Mouse (Mus musculus) MEL (cell line): ENCODE measurements around the gene Actl11. TPM values are rescaled to one million over a fixed set of nuclear protein-coding genes. Genes with fewer than 3 reads are reported as not detected.

Source experiments
- DNase-seq: peaks from one replicate; pipeline ENCODE4 v3.0.0; 2011; ENCODE audit warnings: low read depth, low spot score
- H3K27ac ChIP-seq: 2 replicates; pipeline ENCODE4 v1.5.1; 2012; ENCODE audit warnings: low read depth, mild to moderate bottlenecking, control low read depth, low read length, moderate library complexity; ENCODE audit not compliant: control insufficient read depth
- H3K27me3 ChIP-seq, 2 experiments: fragments of 150-350 bp in 1 of 2; sonication (generic) in 1 of 2; 2 replicates each; pipeline ENCODE4 v1.6.1; 2012; ENCODE audit warnings: low read length in 2 of 2, mild to moderate bottlenecking in 2 of 2, improper control_type of control experiment in 1 of 2, moderate library complexity in 1 of 2; ENCODE audit not compliant: insufficient read depth in 2 of 2, control insufficient read depth in 1 of 2
- H3K36me3 ChIP-seq, 2 experiments: 2 replicates each; pipeline ENCODE4 v1.6.1; 2012 to 2014; ENCODE audit warnings: low read length in 2 of 2, improper control_type of control experiment in 1 of 2, inconsistent platforms in 1 of 2, mild to moderate bottlenecking in 1 of 2; ENCODE audit not compliant: insufficient read depth in 2 of 2, control insufficient read depth in 1 of 2
- H3K4me1 ChIP-seq, 2 experiments: fragments of 150-350 bp in 1 of 2; sonication (generic) in 1 of 2; 2 replicates each; pipeline ENCODE4 v1.6.1; 2012; ENCODE audit warnings: low read length in 2 of 2, improper control_type of control experiment in 1 of 2, mild to moderate bottlenecking in 1 of 2; ENCODE audit not compliant: insufficient read depth in 2 of 2, control insufficient read depth in 1 of 2
- H3K4me3 ChIP-seq, 2 experiments: fragments of 150-350 bp in 1 of 2; sonication (generic) in 1 of 2; 2 replicates each; pipeline ENCODE4 v1.5.1; 2012; ENCODE audit warnings: low read depth in 2 of 2, low read length in 2 of 2, mild to moderate bottlenecking in 2 of 2, moderate library complexity in 2 of 2, control low read depth in 1 of 2, improper control_type of control experiment in 1 of 2; ENCODE audit not compliant: control insufficient read depth in 1 of 2, insufficient read depth in 1 of 2
- H3K79me2 ChIP-seq: 2 replicates; pipeline ENCODE4 v1.6.1; 2012; ENCODE audit warnings: mild to moderate bottlenecking, low read length, moderate library complexity; ENCODE audit not compliant: control insufficient read depth, poor library complexity, insufficient read depth
- H3K9ac ChIP-seq: 2 replicates; pipeline ENCODE4 v1.6.1; 2012; ENCODE audit warnings: low read depth, mild to moderate bottlenecking, control low read depth, low read length, moderate library complexity; ENCODE audit not compliant: control insufficient read depth, poor library complexity, severe bottlenecking
- H3K9me3 ChIP-seq: fragments of 150-350 bp; sonication (generic); replicated peaks from 2 replicates; pipeline ENCODE4 v1.6.1; 2012; ENCODE audit warnings: mild to moderate bottlenecking, low read length, improper control_type of control experiment, moderate library complexity; ENCODE audit not compliant: insufficient read depth
- CHD1 ChIP-seq: IDR thresholded peaks from 2 replicates; pipeline ENCODE4 v1.6.1; 2012; ENCODE audit warnings: low read depth, mild to moderate bottlenecking, inconsistent platforms, low read length, improper control_type of control experiment
- E2F4 ChIP-seq: IDR thresholded peaks from 2 replicates; pipeline ENCODE4 v1.6.1; 2011; ENCODE audit warnings: low read depth, low read length, improper control_type of control experiment, borderline replicate concordance
- EP300 ChIP-seq, 2 experiments: IDR thresholded peaks; 2 replicates each; pipeline ENCODE4 v1.6.1; 2011; ENCODE audit warnings: improper control_type of control experiment in 2 of 2, low read length in 2 of 2, low read depth in 1 of 2, mild to moderate bottlenecking in 1 of 2
- GABPA ChIP-seq: IDR thresholded peaks from 2 replicates; pipeline ENCODE4 v1.6.1; 2012; ENCODE audit warnings: low read depth, mild to moderate bottlenecking, inconsistent platforms, low read length, improper control_type of control experiment, moderate library complexity
- JUND ChIP-seq: IDR thresholded peaks from 2 replicates; pipeline ENCODE4 v1.6.1; 2011; ENCODE audit warnings: low read depth, mild to moderate bottlenecking, improper control_type of control experiment, low read length
- MAFK ChIP-seq: IDR thresholded peaks from 2 replicates; pipeline ENCODE4 v1.6.1; 2011; ENCODE audit warnings: low read depth, mild to moderate bottlenecking, low read length, improper control_type of control experiment, borderline replicate concordance
- MAX ChIP-seq: IDR thresholded peaks from 2 replicates; pipeline ENCODE4 v1.6.1; 2011; ENCODE audit warnings: low read length, improper control_type of control experiment
- MEF2A ChIP-seq: IDR thresholded peaks from 2 replicates; pipeline ENCODE4 v1.6.1; 2014; ENCODE audit warnings: low read depth, mild to moderate bottlenecking, inconsistent platforms, low read length, improper control_type of control experiment; ENCODE audit not compliant: poor library complexity, insufficient replicate concordance, severe bottlenecking; ENCODE audit errors: extremely low read depth
- MYB ChIP-seq: IDR thresholded peaks from 2 replicates; pipeline ENCODE4 v1.6.1; 2011; ENCODE audit warnings: mild to moderate bottlenecking, low read depth, low read length, improper control_type of control experiment
- MYC ChIP-seq: IDR thresholded peaks from 2 replicates; pipeline ENCODE4 v1.6.1; 2011; ENCODE audit warnings: low read depth, mild to moderate bottlenecking, low read length, improper control_type of control experiment, moderate library complexity
- NELFE ChIP-seq: IDR thresholded peaks from 2 replicates; pipeline ENCODE4 v1.6.1; 2011; ENCODE audit warnings: low read depth, low read length, improper control_type of control experiment
- NRF1 ChIP-seq: IDR thresholded peaks from 2 replicates; pipeline ENCODE4 v1.6.1; 2014; ENCODE audit warnings: low read depth, mild to moderate bottlenecking, inconsistent platforms, low read length, improper control_type of control experiment, moderate library complexity; ENCODE audit not compliant: poor library complexity, insufficient read depth, severe bottlenecking
- POLR2AphosphoS2 ChIP-seq: IDR thresholded peaks from 2 replicates; pipeline ENCODE4 v1.6.1; 2011; ENCODE audit warnings: low read length, improper control_type of control experiment
- POLR2AphosphoS5 ChIP-seq: IDR thresholded peaks from 2 replicates; pipeline ENCODE4 v1.6.1; 2012; ENCODE audit warnings: low read depth, borderline replicate concordance, mild to moderate bottlenecking, inconsistent platforms, low read length, moderate library complexity, mixed read lengths
- SMC3 ChIP-seq: IDR thresholded peaks from 2 replicates; pipeline ENCODE4 v1.6.1; 2011; ENCODE audit warnings: low read depth, low read length, improper control_type of control experiment
- TAL1 ChIP-seq: IDR thresholded peaks from 2 replicates; pipeline ENCODE4 v1.6.1; 2012; ENCODE audit warnings: mild to moderate bottlenecking, inconsistent platforms, low read length, moderate library complexity, mixed read lengths
- TBP ChIP-seq: IDR thresholded peaks from 2 replicates; pipeline ENCODE4 v1.8.0; 2011; ENCODE audit warnings: low read depth, low read length, improper control_type of control experiment
- USF2 ChIP-seq, 2 experiments: IDR thresholded peaks; 2 replicates each; pipeline ENCODE4 v1.6.1; 2011 to 2012; ENCODE audit warnings: improper control_type of control experiment in 2 of 2, low read length in 2 of 2, borderline replicate concordance in 1 of 2, inconsistent platforms in 1 of 2, low read depth in 1 of 2, mild to moderate bottlenecking in 1 of 2; ENCODE audit not compliant: insufficient read depth in 1 of 2
- ZNF384 ChIP-seq: IDR thresholded peaks from 2 replicates; pipeline ENCODE4 v1.6.1; 2012; ENCODE audit warnings: low read depth, mild to moderate bottlenecking, inconsistent platforms, low read length, improper control_type of control experiment
- polyA plus RNA-seq, 2 experiments: library from polyadenylated mRNA; stranded (reverse) in 1 of 2; unstranded in 1 of 2; fragments of >175 nt in 1 of 2; fragments of >200 nt in 1 of 2; gene quantifications; 2 replicates each; pipeline versions ENCODE4 v1.2.1 to v1.2.4; 2012; ENCODE audit warnings: low replicate concordance in 2 of 2, low read depth in 1 of 2; ENCODE audit not compliant: insufficient read length in 2 of 2, insufficient read depth in 1 of 2, missing spikeins in 1 of 2
- total RNA-seq: library from RNA; depleted of rRNA; stranded (reverse); fragments of 300-350 nt; gene quantifications from 2 replicates; pipeline ENCODE4 v1.2.3, GENCODE M21; 2012

The Actl11 gene
- total and polyA plus RNA-seq, 3 experiments: not detected

GRCm38 (mm10) chr9:107917895-107918608 is 10.2 kb upstream of the Actl11 start:
- no peak overlapping the region for H3K4me3 ChIP-seq
- no peak overlapping the region for H3K9ac ChIP-seq
- H3K27me3 ChIP-seq: no peaks in the 10 kb centered on the region
- peaks cover 7 to 21% of the 10 kb centered on the region in 2 experiments for H3K4me1 ChIP-seq
- DNase-seq: no peak
- no peak overlapping the region for H3K27ac ChIP-seq
- H3K36me3 ChIP-seq: peaks cover 8 to 12% of the 10 kb centered on the region in 2 experiments
- no peaks in the 10 kb centered on the region for H3K9me3 ChIP-seq
- H3K79me2 ChIP-seq: peaks cover 14% of the 10 kb centered on the region
- TF ChIP-seq MYC: no peak
- no peak for TF ChIP-seq GABPA
- TF ChIP-seq EP300 (IDR thresholded peaks at IDR 0.05; ENCODE audit: low read depth in 1 of 2, low read length in 2 of 2): no peak

GRCm38 (mm10) chr9:107918884-107919283 is 9.4 kb upstream of the Actl11 start:
- H3K4me3 ChIP-seq: no peak overlapping the region
- no peak overlapping the region for H3K9ac ChIP-seq
- DNase-seq: no peak
- no peak overlapping the region for H3K27ac ChIP-seq
- peaks cover 8 to 12% of the 10 kb centered on the region in 2 experiments for H3K36me3 ChIP-seq
- TF ChIP-seq MEF2A (no peak), POLR2AphosphoS5 (no peak), SMC3 (no peak), MAX (no peak), E2F4 (no peak), MYB (no peak), TBP (no peak), GABPA (no peak), CHD1 (no peak), ZNF384 (no peak), MYC (no peak), MAFK (no peak), NRF1 (no peak), JUND (no peak), POLR2AphosphoS2 (no peak), NELFE (no peak), TAL1 (no peak), USF2 (IDR thresholded peaks at IDR 0.05; ENCODE audit: borderline replicate concordance in 1 of 2, insufficient read depth in 1 of 2, low read depth in 1 of 2, low read length in 2 of 2) (no peak)
- H3K9me3 ChIP-seq: no peaks in the 10 kb centered on the region
- peaks cover 6 to 20% of the 10 kb centered on the region in 2 experiments for H3K4me1 ChIP-seq
- H3K27me3 ChIP-seq: no peaks in the 10 kb centered on the region
- peaks cover 14% of the 10 kb centered on the region for H3K79me2 ChIP-seq
